Mouse (Mus musculus): ENCODE results near the gene Tunar.

DNA sequence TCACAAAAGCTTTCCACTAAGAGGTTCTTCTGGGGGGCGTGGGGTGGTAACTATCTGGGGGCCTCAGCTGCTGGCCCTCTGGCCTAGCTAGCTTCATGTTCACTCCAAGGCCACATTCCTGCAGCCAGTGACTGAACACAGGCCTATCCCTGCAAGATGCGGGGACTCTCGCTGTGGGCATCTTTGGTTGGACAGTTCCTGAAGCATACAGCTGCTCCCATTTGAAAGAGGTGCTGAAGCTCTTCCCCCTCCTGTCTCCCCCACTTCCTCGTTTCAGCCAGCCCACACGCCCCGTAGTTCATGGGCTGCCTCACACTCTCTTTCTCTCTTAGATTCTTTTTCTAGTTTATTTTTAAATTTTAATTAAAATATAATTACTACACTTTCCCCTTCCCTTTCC, 72.3 kb downstream of the Tunar start:
- TF ChIP-seq CTCF (IDR thresholded peaks at IDR 0.05; ENCODE audit: extremely low read depth, insufficient read depth, low read length) (no peak), POLR2A (IDR thresholded peaks at IDR 0.05; ENCODE audit: extremely low read depth, insufficient read depth, low read length) (no peak)
